Mouse (Mus musculus) megakaryocyte, embryonic 14.5 days (primary cell): ENCODE measurements around the gene Clec16a. TPM values are rescaled to one million over a fixed set of nuclear protein-coding genes. Genes with fewer than 3 reads are reported as not detected.

Source experiments
- H3K27me3 ChIP-seq: replicated peaks from 2 replicates; pipeline ENCODE3; 2012; ENCODE audit warnings: inconsistent platforms
- H3K36me3 ChIP-seq: replicated peaks from 2 replicates; pipeline ENCODE3; 2012; ENCODE audit warnings: low read length, inconsistent platforms, mixed read lengths
- H3K4me1 ChIP-seq: 2 replicates; pipeline ENCODE4 v1.6.1; 2012; ENCODE audit warnings: inconsistent platforms
- H3K4me3 ChIP-seq: replicated peaks from 2 replicates; pipeline ENCODE3; 2012; ENCODE audit warnings: moderate library complexity, mild to moderate bottlenecking, inconsistent platforms
- H3K9me3 ChIP-seq: 2 replicates; pipeline ENCODE4 v1.6.1; 2012; ENCODE audit warnings: inconsistent platforms
- FLI1 ChIP-seq: IDR thresholded peaks from 2 replicates; pipeline ENCODE4 v1.6.1; 2012; ENCODE audit warnings: low read length, inconsistent platforms, mixed read lengths
- GATA1 ChIP-seq: IDR thresholded peaks from 3 replicates; pipeline ENCODE4 v1.6.1; 2012; ENCODE audit warnings: mixed read lengths, low read length, inconsistent platforms, borderline replicate concordance
- polyA plus RNA-seq: library from polyadenylated mRNA; stranded (reverse); fragments of >175 nt; gene quantifications from 2 replicates; pipeline ENCODE4 v1.2.3, GENCODE M21; 2012; ENCODE audit warnings: low replicate concordance; ENCODE audit not compliant: insufficient read depth

Clec16a gene
- polyA plus RNA-seq, 1 experiment: 10.4 TPM

- H3K4me1 ChIP-seq: peaks cover 66% of the 10 kb centered on the region
- H3K27me3 ChIP-seq: peaks cover 38% of the 10 kb centered on the region
- TF ChIP-seq GATA1: no peak
- TF ChIP-seq FLI1: no peak
Observed at GRCm38 (mm10) chr16:10786288-10786687, 241.1 kb downstream of the Clec16a start.

GRCm38 (mm10) chr16:10786782-10787547, 241.8 kb downstream of the Clec16a start:
- Histone ChIP-seq H3K36me3 (peaks cover 10% of the 10 kb centered on the region), H3K4me3 (peak overlapping the region; percentile 99), H3K4me1 (peaks cover 59% of the 10 kb centered on the region), H3K27me3 (peaks cover 45% of the 10 kb centered on the region), H3K9me3 (no peaks in the 10 kb centered on the region)
- no peak for TF ChIP-seq FLI1
- no peak for TF ChIP-seq GATA1

More at GRCm38 (mm10) chr16:10786288-10786687, 241.1 kb downstream of the Clec16a start:
- peaks cover 15% of the 10 kb centered on the region for H3K36me3 ChIP-seq
- H3K4me3 ChIP-seq: peak overlapping the region; percentile 99
- H3K9me3 ChIP-seq: no peaks in the 10 kb centered on the region

DNA sequence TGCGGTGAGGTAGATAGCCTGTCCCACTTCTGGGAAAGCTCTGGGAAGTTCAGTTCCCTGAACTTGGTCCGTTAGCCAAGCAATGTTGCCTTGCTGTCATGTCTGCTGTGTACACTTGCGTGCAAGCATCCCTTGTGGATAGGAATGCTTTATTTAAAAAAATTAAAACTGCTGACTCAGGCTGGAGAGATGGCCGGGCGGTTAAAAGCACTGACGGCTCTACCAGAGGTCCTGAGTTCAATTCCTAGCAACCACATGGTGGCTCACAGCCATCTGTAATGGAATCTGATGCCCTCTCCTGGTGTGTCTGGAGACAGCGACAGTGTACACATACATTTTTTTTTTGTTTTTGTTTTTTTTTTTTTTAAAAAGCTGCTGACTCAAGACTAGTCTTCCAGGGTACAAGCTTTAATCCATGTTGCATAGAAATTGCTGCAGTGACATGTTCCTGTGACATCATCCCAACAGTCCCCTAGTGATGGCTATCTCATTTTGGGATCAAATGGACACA, 242.5 kb downstream of the Clec16a start:
- Histone ChIP-seq H3K36me3 (peaks cover 5% of the 10 kb centered on the region), H3K9me3 (no peaks in the 10 kb centered on the region), H3K27me3 (peaks cover 47% of the 10 kb centered on the region), H3K4me1 (peaks cover 53% of the 10 kb centered on the region), H3K4me3 (peak overlapping the region; percentile 7)
- TF ChIP-seq FLI1 (no peak), GATA1 (no peak)

- Histone ChIP-seq H3K9me3 (no peaks in the 10 kb centered on the region), H3K36me3 (no peaks in the 10 kb centered on the region), H3K4me1 (peaks cover 46% of the 10 kb centered on the region), H3K27me3 (peaks cover 53% of the 10 kb centered on the region), H3K4me3 (no peak within 1 kb of the TSS)
- TF ChIP-seq FLI1 (no peak), GATA1 (no peak)
Observed at GRCm38 (mm10) chr16:10788271-10788670, 243.1 kb downstream of the Clec16a start, which contains the start of gene Tnp2. Gene Tnp2 (minus strand): TSS chr16:10788660.

GRCm38 (mm10) chr16:10788866-10789265, 243.7 kb downstream of the Clec16a start:
- Histone ChIP-seq H3K4me1 (peaks cover 40% of the 10 kb centered on the region), H3K4me3 (no peak overlapping the region), H3K9me3 (no peaks in the 10 kb centered on the region), H3K36me3 (no peaks in the 10 kb centered on the region), H3K27me3 (peaks cover 59% of the 10 kb centered on the region)
- TF ChIP-seq GATA1: no peak
- TF ChIP-seq FLI1: no peak

DNA sequence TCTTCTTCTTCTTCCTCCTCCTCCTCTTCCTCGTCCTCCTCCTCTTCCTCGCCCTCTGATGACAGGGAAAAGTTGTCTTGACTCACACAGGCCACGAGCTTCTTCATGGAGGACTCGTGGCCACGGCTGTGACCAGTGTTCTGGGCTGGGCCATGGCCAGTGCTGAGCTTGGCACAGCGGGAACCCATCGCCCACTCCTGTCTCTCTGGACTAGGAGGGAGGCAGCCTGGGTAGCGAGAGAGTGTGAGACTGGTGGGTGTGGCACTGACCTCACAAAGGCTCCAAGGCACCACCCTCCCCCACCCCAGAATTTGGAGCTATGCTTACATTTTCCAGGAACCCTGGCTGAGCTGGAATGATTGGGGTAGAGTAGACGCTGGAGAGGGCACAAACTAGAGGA, 245.6 kb downstream of the Clec16a start, which contains the start of gene Prm3:
Prm3 (minus strand) TSS at position 213 of the 400 bp plus-strand sequence.
- peaks cover 30% of the 10 kb centered on the region for H3K4me1 ChIP-seq
- TF ChIP-seq FLI1 (no peak), GATA1 (no peak)
- H3K9me3 ChIP-seq: no peaks in the 10 kb centered on the region; the same call in 1 of the 2 replicates
- H3K4me3 ChIP-seq: no peak within 1 kb of the TSS
- H3K27me3 ChIP-seq: peaks cover 77% of the 10 kb centered on the region
- H3K36me3 ChIP-seq: no peaks in the 10 kb centered on the region

Other genes starting within 250 kb of the Clec16a start
- 0.06 TPM in 1 of 2 replicates, not detected in the other for gene Emp2, start 231.4 kb upstream of the Clec16a start, polyA plus RNA-seq
- not detected in 2 replicates for gene Tekt5, start 149.8 kb upstream of the Clec16a start, polyA plus RNA-seq
- 7.9 and 20.5 TPM in 2 replicates for gene Nubp1, start 133.4 kb upstream of the Clec16a start, polyA plus RNA-seq
- gene Tvp23a, start 98.0 kb upstream of the Clec16a start, polyA plus RNA-seq: not detected in 2 replicates
- 0.22 TPM in 1 of 2 replicates, not detected in the other for gene Ciita, start 65.3 kb upstream of the Clec16a start, polyA plus RNA-seq
- 41.9 and 81.7 TPM in 2 replicates for gene Dexi, start 2.3 kb upstream of the Clec16a start, polyA plus RNA-seq
- 13.2 and 35.3 TPM in 2 replicates for gene Socs1, start 240.2 kb downstream of the Clec16a start, polyA plus RNA-seq
- gene Tnp2, start 243.3 kb downstream of the Clec16a start, polyA plus RNA-seq: not detected in 2 replicates
- not detected in 2 replicates for gene Prm3, start 245.6 kb downstream of the Clec16a start, polyA plus RNA-seq